Mouse (Mus musculus) 416B (cell line): ENCODE results near the gene Grid1.

Experiments
- DNase-seq: peaks from one replicate; pipeline ENCODE4 v3.0.0; 2011; ENCODE audit warnings: low read depth

Grid1 gene

DNA sequence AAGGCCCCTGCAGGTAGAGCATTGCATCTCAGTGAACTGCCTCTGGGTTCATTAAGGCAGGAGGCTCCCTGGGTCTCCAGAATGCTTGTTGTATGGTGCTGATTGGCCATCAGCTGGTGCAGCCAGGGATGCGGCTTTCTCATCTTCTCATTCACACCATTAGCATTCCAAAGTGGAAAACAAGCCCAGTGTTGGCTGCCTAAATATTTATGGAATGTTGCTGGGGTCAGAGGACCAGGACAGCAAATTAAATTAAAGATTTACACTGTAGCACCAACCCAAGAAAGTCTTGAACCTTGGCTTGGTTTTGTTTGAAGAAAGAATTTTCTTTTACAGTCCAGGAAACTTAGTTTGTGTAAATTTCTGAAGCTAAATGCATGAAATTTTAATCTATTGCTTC lies 97.2 kb downstream of the Grid1 start:
- no peak for DNase-seq

DNA sequence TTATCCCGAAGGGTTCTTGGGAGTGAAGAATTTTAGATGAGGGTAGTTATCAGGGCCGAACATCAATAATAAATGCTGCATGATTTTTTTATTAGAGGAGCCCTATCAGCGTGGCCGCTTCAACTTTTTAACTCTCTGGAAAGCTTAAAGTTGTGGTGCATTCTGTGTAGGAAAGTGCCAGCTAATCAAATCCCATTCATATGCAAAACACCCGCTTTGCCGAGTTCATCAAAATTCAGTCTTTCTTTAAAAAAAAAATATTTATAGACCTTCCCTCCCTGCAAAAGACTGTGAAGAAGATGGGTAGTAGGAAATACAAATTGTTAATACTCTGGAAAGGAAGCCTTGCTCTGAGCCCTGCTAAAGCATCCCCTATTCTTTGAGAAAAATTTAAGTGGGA lies 99.3 kb downstream of the Grid1 start:
- DNase-seq = no peak

DNA sequence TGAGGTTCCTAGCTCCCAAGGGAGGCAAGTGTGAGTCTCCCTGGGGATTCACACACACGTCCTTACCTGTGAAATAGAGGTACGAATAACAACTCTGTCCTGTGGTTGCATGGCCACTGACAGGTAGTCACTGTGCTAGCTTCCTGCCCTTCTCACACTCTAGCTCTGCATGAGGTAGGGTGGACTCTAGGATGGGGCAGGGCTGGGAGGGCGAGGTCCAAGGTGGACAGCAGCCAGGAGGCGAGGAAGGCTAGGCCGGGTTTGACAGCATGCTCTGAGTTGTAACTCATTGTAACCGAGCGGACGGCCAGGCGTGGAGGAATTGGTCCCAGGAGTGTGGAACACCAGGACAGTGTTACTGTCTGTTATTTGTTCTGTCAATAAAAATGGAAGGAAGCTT lies 101.4 kb downstream of the Grid1 start:
- no peak for DNase-seq

DNA sequence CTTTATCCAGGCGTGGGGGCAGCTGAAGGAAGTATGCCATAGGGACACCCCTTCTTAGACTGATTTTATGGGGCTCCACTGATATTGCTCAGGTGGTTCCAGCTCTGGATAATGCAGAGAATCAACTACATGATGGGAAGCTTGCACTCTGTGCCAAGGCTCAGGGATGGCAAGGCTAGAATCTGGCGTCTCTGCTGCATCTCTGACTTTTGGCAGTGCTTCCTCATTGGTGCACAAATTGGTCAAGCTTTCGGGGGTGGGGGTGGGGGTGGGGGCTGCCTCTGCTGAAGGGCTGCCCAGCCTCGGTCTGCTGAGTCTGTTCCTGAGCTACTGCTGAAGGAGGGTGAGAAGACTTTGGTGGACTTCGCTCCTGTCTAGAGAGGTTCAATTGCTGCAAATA lies 105.1 kb downstream of the Grid1 start:
- no peak for DNase-seq

DNA sequence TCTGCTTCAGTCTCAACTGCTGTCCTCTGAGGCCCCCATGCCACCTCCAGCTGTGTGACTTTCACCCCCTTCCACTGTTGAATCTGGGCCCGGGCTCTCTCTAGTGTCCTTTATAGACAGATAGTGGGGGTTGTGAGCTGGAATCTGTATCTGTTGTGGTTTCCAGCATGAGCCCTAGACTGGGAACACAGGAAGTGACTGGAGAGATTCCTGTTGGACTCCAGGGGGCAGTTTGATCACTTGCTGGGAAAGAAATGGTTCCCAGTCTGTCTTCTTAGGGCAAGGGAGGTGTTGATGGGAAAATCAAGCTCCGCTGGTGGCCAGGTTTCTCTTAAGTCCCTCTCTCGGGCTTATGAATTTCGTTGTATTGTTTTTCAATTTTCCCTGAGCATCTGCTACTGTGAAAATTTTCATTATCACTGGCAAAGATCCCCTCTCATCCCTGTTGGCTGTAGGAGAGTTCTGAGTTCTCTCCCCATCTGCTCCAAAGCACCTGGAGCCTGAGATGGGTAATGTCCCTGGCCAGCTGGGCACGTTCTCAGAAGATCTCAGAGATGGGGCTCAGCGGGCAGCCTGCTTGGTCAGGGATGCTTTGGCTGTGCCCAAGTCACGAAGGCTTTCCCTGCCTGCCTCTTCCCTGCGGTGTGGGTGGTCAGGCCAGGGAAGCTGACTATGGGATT lies 110.3 kb downstream of the Grid1 start:
- DNase-seq = no peak

DNA sequence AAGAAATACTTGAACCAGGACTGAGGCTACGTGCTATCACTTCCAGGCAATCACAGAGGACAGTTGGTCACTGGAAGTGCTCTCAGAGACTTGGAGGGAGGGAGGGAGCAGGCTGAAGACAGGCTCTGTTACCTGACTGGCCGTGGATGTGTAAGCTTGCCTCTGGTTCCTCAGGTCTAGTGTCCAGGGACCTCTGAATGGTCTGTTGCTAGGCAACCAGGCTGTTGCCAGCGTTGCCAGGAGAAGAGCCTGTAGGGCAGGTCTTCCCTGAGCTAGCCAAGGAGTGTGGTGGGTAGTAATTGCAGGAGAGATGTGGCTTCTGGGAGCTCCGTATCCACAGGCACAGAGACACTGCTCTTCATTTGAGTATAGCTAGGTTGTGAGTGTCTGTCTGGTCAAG lies 113.3 kb downstream of the Grid1 start:
- no peak for DNase-seq

DNA sequence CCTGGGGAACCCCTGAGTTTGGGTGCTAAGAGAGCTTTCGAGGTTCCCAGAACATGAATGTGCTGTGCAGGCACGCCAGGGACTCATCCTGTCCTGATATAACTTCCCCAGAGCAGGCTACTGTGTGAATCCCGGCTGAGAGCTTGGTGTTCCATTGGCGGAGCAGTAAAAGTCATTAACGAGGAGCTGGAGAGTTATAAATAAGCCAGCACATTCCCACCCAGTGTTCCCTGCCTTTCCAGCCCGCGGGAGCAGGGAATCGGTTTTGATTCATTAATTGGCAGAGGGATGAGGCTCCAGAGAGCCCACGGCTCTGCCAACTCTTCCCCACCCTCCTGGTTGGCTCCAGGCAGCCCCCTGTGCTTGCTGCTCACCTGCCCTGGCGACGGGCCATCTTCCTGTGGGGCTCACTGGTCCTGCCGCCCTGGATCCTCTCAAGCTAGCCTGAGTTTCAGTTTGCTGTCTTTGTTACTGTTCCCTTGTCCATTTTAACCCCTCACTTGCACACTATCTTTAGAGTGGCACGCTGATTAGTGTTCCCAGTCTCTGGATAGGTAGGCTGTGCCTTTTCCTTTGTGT lies 116.4 kb downstream of the Grid1 start:
- DNase-seq = no peak

DNA sequence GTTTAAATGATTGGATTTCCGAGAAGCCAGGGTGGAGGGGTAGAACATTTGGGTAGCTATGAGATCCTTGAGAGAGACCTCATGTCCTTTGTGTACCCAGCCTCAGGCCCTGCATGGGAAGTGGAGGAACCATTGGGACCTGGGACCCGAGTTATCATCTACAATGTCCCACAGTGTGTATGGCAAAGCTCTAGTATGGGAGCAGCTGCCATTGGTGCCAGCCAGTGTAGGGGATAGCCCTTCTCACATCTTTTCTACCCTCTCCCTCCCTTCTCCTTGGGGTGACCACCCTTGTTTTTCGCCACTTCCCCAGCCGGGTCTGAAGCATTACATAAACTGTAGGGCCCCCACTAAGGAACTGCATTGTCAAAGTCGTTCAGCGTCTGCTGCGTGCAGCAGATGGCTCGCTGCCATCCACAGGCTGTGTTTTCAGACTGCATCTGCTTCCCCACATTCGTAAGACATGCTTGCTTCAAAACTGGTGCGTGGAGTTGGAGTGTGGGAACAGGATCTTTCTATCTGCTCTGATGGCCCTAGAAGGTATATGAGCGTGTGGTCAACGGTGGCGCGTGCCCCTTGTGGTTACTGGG lies 124.6 kb downstream of the Grid1 start:
- no peak for DNase-seq

DNA sequence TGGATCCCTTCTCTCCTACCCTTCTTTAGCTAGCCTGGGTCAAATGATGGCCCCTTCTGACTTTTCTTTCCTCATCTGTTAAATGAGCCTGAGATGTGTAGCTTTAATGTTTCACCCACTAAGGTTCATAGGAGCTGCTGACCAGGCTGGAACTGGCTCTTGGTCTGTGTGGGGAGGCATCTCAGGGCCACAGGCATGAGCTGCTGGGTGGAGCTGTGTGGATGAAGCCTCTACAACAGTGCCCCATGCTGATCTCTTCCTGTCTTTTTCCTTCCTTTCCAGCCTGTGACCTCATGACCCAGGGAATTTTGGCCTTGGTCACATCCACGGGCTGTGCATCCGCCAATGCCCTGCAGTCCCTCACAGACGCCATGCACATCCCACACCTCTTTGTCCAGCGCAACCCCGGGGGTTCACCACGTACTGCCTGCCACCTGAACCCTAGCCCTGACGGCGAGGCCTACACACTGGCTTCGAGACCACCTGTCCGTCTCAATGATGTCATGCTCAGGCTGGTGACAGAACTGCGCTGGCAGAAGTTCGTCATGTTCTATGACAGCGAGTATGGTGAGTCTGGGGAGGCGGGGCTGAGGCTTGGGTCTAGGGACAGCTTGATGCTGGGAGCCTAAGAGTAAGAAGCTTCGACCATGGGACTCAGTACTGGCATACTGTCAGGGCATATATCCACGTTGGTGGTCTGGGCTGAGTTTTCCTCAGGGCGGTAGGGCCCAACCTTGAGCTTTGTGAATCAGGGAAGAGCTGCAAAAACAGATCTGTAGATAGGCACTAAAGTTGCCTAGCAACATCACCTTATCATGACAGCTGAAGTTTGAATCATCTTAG lies 125.8 kb downstream of the Grid1 start:
- no peak for DNase-seq

DNA sequence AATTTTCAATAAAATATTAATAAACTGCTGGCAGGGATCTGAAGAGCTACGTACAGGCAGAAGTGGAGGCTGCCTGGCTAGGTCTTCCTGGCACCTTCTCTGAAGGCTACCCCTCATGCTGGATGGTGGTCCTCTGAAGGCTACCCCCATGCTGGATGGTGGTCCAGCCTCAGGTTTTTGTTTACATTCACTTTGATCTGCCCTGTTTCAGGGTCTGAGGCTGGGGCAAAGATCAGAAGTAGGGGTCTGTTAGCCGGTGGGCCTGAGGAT lies 126.3 kb downstream of the Grid1 start:
- no peak for DNase-seq

DNA sequence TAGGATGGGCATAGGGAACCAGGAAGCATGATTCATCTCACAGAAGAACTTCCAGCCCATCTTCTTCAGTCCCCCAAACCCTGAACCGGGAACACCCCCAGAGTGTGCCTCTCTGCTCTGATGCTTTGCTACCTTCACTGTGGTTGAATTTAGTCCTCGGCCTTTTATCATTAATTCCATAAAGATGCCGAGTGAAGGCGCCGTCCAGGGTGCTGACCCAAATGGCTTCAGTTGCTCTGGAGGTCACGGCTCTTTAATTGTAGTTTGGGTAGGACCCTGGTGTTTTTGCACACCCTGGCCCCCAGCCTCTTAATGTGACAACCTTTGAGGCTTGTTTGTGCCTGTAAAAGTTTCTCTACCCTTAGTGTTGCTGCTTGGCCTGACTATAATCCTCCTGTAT lies 128.3 kb downstream of the Grid1 start:
- DNase-seq = no peak

DNA sequence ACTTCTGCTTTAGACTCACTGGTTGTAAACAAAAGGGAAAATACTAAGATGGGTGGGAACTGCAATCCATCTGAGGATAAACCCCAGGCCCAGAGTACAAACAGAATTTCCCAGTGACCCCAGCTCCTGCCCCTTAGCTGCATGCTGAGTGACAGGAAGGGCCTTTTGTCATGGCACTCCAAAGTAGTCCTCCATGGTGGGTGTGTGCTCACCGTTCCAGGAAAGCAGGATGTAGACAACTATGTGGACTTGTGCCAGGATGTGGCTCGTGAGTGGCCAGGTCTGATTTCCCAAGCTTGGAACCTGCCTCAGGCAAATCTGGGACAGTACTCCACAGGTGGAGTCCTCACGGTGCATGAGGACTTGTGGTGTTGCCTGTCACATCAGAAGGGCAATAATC lies 132.4 kb downstream of the Grid1 start:
- DNase-seq = no peak

DNA sequence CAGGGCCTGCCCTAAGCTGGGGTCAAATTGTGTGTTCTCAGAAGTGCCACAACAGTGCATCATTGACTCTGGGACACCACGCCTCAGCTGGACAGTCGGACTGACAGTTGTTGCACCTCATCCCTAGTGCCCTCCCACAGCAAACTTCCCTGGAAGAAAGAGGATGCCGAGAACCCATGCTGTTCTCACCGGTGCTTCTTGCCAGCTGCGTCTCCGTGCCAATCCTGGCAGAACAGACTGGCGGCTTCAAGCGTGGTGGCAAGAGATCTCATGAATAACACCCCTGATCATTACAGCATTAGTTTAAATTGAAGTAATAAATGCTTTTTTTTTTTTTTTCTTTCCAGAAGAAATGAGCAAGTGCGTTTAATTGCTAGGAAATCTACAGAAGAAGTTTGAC lies 133.7 kb downstream of the Grid1 start:
- no peak for DNase-seq

DNA sequence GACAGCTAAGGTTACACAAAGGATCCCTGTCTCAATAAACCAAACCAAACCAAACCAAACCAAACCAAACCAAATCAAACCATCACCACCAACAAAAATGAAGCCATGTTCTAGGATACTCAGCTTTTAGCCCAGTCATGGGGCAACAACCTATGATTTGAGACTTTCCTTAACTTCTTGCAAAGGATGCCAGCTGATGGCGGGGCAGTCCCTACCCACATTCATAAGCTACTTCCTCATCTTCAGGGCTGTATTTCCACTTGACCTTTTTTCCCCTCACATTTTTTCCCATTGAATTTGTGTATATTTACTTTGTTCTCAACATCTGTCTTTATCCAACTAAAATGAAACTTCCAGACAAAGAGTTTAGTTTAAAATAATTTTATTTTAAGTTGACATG lies 135.8 kb downstream of the Grid1 start:
- DNase-seq = no peak

DNA sequence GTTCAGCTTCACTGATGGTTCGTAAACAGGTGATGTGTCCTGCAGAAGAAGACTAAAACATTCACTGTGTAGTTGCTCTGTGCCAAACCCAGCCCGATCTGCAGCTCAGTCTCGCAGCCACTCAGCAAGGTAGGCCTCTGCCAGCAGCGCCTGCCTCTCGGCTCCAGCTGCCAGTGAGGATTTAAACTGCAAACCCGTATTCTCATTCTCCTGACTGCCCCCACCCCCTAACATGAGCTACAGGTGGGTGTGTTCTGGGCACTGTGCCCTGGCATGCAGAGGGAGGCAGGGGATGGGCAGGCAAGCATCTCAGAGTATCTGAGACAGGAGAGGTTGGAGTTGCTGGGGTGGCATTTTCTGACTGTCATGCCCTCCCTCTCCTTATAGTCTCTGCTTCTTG lies 140.3 kb downstream of the Grid1 start:
- no peak for DNase-seq

DNA sequence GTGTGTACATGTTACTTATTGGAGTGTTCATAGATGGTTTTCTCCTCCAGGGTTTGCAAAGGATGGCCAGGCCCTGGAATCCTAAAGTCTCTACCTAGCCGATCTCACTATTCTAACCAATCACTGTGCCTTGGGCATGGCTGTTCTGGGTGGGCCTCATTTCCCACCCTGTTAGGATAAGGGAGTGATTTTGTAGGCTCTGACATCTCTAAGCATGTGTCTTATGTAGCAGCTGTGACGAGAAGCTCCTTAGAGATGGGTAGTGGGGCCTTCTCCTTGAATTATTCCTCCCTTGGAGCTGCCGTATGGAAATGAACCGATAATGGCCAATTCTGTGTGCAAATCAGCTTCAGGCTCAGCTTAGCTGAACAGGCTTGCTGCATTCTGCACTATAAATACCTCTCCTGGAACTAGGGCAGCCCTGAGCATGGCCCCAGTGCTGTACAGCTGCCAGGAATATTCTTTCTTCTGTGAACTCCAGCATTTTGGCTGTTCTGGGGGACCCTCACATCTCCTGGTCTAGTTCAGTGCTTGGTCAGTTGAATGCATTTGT lies 143.8 kb downstream of the Grid1 start:
- DNase-seq = no peak

DNA sequence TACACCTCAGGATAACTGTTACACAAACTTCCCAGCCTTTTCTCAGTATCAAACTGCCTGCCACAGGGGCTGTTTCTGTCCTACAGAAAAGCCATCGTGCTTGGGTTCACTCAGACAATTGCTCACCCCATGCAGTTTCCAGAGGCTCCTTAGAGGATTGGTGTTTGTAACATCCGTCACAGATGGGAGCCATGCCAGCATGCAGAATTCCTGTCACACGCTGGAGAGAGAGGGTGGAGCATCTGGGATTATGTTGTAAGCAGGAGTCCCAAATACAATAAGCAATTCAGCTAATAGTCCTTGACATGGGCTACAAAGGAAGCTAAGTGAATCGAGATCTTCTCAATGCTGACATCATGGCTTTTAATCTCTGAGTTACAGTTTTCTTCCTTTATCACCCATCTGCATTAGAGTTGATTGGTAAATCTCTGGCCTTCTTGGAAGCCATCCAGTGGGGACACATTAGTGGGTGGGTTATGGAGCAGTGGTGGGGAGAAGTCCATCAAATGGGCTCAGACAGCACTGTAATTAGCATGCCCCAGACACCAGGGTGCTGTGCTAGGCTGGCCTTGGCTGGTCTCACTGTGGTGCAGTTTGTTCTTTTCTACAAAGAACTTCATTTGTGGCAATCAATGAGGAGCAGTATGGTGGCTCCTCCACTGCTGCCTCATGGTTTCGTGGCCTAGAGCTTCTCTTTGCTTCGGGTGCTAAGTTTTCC lies 149.4 kb downstream of the Grid1 start:
- DNase-seq = no peak

DNA sequence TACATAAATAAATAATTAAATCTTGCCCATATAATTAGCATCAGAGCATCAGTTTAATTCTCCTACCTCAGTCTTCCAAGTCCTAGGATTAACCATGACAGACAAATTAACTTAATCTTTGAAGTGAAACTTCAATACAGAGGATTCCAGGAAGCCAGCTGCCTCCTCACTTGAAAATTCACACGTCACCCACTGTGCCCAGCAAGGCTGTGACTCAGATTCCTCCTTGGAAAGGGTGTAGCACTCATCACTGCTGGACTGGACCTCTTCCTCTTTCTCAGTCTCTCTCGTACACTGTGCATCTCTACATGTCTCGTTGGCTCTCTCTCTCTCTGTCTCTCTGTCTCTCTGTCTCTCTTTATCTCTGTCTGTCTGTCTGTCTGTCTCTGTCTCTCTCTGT lies 153.0 kb downstream of the Grid1 start:
- DNase-seq = no peak

DNA sequence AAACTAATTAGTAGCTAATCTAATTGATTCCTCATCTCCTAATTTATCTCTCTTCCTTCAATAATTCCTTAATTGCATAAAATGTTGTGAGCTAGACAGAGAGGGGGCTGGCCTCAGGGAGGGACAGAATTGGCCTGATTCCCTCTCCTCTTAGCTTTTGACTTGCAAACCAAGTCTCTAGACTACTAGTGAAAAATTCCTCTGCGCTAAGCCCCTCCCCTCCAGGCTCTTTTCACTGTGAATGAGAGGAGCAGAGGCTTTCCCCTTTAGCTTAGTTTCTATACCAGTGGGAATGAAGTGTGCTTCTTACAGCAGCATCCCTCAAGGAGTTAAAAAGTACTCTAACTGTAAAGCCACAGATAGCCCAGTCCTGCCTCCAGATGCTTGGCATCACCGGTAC lies 160.8 kb downstream of the Grid1 start:
- no peak for DNase-seq

DNA sequence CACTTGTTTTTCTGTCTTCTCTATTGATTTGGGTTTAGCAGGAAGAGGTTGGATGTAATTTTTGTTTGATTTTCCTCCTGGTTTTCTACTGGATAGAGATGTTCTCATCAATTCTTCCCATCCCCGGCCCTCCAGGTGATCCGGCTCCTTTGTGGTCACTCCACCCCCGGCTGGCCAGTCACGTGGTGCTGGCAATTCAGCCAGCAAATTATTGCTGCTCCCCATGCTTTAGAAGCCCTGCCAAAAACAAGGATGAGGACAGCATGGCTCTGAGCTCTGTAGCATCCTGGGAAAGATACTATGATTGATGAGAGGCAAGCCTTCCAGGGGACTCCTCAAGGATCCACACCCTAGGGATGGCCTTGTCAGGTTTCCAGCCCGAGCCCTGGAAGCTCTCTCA lies 169.2 kb downstream of the Grid1 start:
- DNase-seq = no peak

DNA sequence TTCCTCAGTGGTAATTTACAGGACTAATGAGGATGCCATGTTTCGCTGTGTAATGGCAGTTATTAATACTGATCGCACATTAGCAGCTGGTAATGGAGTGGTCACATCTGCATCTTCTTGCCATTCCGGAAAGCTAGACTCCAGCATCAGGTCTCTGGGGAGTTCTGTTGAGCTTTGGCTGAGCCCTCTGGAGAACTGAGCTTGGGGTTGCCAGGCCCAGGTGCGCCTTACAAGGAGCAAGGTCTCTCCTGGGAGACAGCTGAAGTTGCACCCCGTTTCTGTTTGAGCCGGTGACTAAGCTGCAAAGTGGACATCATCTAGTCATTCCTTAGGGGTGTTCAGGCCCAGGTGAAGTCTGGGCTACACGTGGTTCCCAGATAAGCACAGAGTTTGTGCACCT lies 186.8 kb downstream of the Grid1 start:
- DNase-seq = no peak

DNA sequence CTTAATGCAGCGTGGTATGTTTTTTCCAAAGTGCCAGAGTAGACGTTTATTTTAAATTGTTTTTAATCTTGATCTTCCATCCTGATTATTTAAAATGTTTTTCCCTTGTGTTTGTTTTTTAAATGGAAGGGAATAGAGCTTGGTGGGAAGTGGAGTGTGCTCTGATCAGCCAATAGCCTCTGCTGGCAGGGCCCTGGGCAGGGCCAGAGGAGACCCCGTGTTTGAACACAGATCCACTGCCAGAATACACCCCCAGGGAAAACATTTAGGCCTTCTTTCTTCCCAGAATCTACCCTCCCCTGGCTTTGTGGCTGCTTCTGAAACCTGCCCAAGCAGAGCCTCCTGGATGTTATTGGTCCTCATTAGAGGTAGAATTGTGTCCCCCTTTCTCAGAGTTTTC lies 188.8 kb downstream of the Grid1 start:
- no peak for DNase-seq
